Mouse (Mus musculus): Measurements from ENCODE around the gene 8030411F24Rik. TPM values are rescaled to one million over a fixed set of nuclear protein-coding genes. Genes with fewer than 3 reads are reported as not detected.

Gene 8030411F24Rik
- not detected in 2 replicates for polyA plus RNA-seq (2014; fragmentation: Nextera tagmentation; extraction: Ambion mirVana)

DNA sequence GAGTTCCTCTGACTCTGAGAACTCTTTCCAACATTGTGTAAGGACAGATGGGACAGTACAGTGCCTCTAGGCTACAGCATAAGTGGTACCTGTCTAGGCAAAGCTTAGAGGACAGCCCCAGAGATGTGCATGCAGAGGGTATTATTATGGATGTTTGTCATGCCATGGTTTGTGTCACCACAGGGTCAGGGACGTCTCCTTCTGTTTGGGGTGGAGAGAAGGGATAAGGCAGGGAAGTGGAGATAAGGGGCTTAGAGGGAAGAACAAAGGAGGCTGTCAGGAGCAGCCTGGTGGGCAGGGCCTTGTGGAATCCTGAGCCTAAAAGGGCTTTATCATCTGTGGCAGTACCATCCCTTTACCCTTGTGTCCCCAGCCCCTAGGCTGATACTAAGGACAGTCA, at the start of gene 8030411F24Rik:
Gene 8030411F24Rik, plus strand, starts transcription at position 301 of the 400 bp plus-strand sequence.
- DNase-seq (ENCODE audit: low spot score), result no peak
- Histone ChIP-seq H3K4me3 (ENCODE audit: low read depth, low read length) (no peak within 1 kb of the TSS), H3K9ac (ENCODE audit: low read length) (no peak within 1 kb of the TSS), H3K9me3 (ENCODE audit: control insufficient read depth, low read length) (no peaks in the 10 kb centered on the region), H3K27ac (ENCODE audit: low read depth, low read length) (no peak within 1 kb of the TSS), H3K4me2 (ENCODE audit: low read depth, low read length, severe bottlenecking) (no peak within 1 kb of the TSS), H3K36me3 (ENCODE audit: control insufficient read depth, insufficient read depth, low read length) (no peaks in the 10 kb centered on the region), H3K4me1 (replicated peaks; ENCODE audit: control insufficient read depth, insufficient read depth, low read length) (no peaks in the 10 kb centered on the region), H3K27me3 (ENCODE audit: control insufficient read depth, insufficient read depth, low read length) (no peaks in the 10 kb centered on the region)
- 14% methylated on average over 1 of the region's 1 CpGs for WGBS
- ATAC-seq (replicated peaks; ENCODE audit: low FRiP score), result no peak

GRCm38 (mm10) chr2:148732327-148733000, 49.3 kb upstream of the 8030411F24Rik start, which contains the start of gene Napb:
TSS of gene Napb (minus strand) at chr2:148732467.
- Histone ChIP-seq H3K27ac (ENCODE audit: low read depth, low read length) (no peak within 1 kb of the TSS), H3K36me3 (ENCODE audit: control insufficient read depth, insufficient read depth, low read length) (no peaks in the 10 kb centered on the region), H3K4me3 (ENCODE audit: low read depth, low read length) (peak within 1 kb of the TSS; percentile 71), H3K4me2 (ENCODE audit: low read depth, low read length, severe bottlenecking) (peak within 1 kb of the TSS; percentile 80), H3K4me1 (replicated peaks; ENCODE audit: control insufficient read depth, insufficient read depth, low read length) (peaks cover 5% of the 10 kb centered on the region; the same call in 1 of the 2 replicates), H3K27me3 (ENCODE audit: control insufficient read depth, insufficient read depth, low read length) (no peaks in the 10 kb centered on the region), H3K9ac (ENCODE audit: low read length) (peak within 1 kb of the TSS; percentile 83), H3K9me3 (ENCODE audit: control insufficient read depth, low read length) (no peaks in the 10 kb centered on the region; the same call in 1 of the 2 replicates)
- peak; percentile 94 for DNase-seq (ENCODE audit: low spot score)
- peak; percentile 100 for ATAC-seq (replicated peaks; ENCODE audit: low FRiP score)
- 4% methylated on average over 18 of the region's 18 CpGs for WGBS

DNA sequence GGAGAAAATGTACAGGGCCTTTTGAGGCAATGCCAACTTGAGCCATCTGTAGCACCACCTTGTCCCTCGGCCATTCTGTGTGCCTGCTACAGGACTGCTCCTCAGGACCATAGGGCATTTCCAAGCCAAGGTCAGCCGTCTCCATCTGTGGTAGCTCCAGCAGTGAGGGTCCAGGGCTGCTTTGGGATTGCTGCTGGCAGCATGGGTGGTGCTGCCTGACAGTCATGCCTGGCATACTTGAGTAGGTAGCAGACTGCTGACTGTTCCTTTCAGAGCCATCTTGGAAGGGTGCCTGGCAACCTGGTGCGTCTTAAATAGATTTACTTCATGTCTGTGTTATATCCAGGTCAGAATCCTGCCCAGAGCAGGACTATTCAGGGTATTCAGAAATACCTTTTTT, 38.8 kb upstream of the 8030411F24Rik start:
- ATAC-seq (replicated peaks; ENCODE audit: low FRiP score), result no peak
- H3K4me3 ChIP-seq (ENCODE audit: low read depth, low read length), result no peak overlapping the region
- WGBS, result 81% methylated on average over 3 of the region's 3 CpGs

GRCm38 (mm10) chr2:148743846-148744407, 37.9 kb upstream of the 8030411F24Rik start:
- Histone ChIP-seq H3K4me3 (ENCODE audit: low read depth, low read length) (no peak overlapping the region), H3K9ac (ENCODE audit: low read length) (no peak overlapping the region), H3K36me3 (ENCODE audit: control insufficient read depth, insufficient read depth, low read length) (no peaks in the 10 kb centered on the region), H3K4me1 (replicated peaks; ENCODE audit: control insufficient read depth, insufficient read depth, low read length) (no peaks in the 10 kb centered on the region), H3K27me3 (ENCODE audit: control insufficient read depth, insufficient read depth, low read length) (no peaks in the 10 kb centered on the region), H3K9me3 (ENCODE audit: control insufficient read depth, low read length) (no peaks in the 10 kb centered on the region), H3K27ac (ENCODE audit: low read depth, low read length) (no peak overlapping the region), H3K4me2 (ENCODE audit: low read depth, low read length, severe bottlenecking) (no peak overlapping the region)
- no peak for ATAC-seq (replicated peaks; ENCODE audit: low FRiP score)
- WGBS, result 88% methylated on average over 3 of the region's 3 CpGs
- DNase-seq (ENCODE audit: low spot score), result no peak

More for the DNA sequence above, 38.8 kb upstream of the 8030411F24Rik start:
- H3K36me3 ChIP-seq (ENCODE audit: control insufficient read depth, insufficient read depth, low read length), result no peaks in the 10 kb centered on the region
- H3K27me3 ChIP-seq (ENCODE audit: control insufficient read depth, insufficient read depth, low read length), result no peaks in the 10 kb centered on the region
- H3K4me1 ChIP-seq (replicated peaks; ENCODE audit: control insufficient read depth, insufficient read depth, low read length), result no peaks in the 10 kb centered on the region
- H3K27ac ChIP-seq (ENCODE audit: low read depth, low read length), result no peak overlapping the region
- no peak overlapping the region for H3K4me2 ChIP-seq (ENCODE audit: low read depth, low read length, severe bottlenecking)
- DNase-seq (ENCODE audit: low spot score), result no peak
- no peak overlapping the region for H3K9ac ChIP-seq (ENCODE audit: low read length)
- H3K9me3 ChIP-seq (ENCODE audit: control insufficient read depth, low read length), result no peaks in the 10 kb centered on the region

DNA sequence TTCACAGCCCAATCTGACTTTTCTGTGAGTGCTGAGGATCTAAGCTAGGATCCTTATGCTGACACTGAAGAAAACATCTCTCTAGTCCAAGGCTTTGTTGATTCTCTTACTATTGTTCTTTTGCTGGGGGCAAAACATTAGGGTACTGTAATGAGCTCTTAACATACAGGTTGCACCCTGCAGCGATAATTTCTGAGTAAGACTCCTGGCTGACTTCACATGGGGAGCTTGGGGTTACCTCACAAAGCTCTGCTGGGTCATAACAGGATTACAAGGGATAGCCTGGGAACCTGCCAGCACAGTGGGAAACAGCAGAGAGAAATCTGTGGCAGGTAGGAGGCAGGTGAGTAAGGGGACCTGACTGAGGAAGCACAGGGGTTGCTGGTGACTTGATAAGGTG, 31.8 kb upstream of the 8030411F24Rik start, which contains the start of gene Cstl1:
Gene Cstl1, plus strand, starts transcription at position 301 of the 400 bp plus-strand sequence.
- 75% methylated on average over 1 of the region's 1 CpGs for WGBS
- ATAC-seq (replicated peaks; ENCODE audit: low FRiP score), result no peak

DNA sequence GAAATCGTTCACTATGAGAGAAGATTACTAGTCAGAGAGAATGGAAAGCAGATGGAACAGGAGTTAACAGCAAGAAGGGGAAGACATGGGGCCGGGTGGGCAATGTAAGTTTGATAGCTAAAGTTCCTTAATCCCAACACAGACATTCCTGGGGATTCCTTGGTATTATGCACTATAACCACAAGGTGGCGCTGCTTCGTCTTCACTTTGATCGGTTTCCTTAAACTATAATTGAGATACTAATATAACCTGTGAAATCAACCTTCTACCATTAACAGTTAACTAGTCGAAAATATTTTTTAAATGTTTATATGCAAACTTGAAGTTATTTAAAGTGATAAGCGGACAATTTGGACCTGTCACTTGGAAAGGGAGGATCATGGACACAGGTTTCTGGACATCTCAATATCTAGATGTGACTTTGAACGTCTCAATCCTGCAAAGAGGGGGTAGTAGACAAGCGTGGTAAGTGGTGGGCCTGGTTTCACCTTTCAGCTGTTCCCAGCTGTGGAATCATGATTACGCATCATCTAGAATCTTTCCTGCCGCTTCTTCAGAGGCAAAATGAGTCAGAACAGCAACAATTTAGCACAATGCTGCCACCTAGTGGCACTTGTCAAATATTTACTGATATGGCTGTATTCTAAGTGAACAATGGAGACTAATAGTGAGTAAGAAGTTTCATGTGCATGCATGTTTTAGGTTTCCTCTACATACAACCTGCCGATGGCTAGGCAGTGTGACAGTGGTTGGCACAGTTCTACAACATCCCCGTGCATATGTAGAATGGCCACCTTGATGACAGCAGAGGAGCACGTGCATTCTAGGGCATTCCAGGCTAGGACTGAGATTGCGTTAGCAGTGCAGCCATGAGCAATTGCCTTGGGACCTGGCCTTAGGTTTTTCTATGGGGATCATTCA, 29.7 kb upstream of the 8030411F24Rik start:
- H3K9ac ChIP-seq (ENCODE audit: low read length), result no peak overlapping the region; the same call in 1 of the 2 replicates
- peak overlapping the region; percentile 53 for H3K4me2 ChIP-seq (ENCODE audit: low read depth, low read length, severe bottlenecking)
- H3K4me3 ChIP-seq (ENCODE audit: low read depth, low read length), result peak overlapping the region; percentile 21; the same call in 1 of the 2 replicates
- DNase-seq (ENCODE audit: low spot score) (peak; percentile 77), ATAC-seq (replicated peaks; ENCODE audit: low FRiP score) (peak; percentile 84)
- no peaks in the 10 kb centered on the region for H3K9me3 ChIP-seq (ENCODE audit: control insufficient read depth, low read length)
- no peak overlapping the region for H3K27ac ChIP-seq (ENCODE audit: low read depth, low read length)
- no peaks in the 10 kb centered on the region for H3K4me1 ChIP-seq (replicated peaks; ENCODE audit: control insufficient read depth, insufficient read depth, low read length)
- no peaks in the 10 kb centered on the region for H3K36me3 ChIP-seq (ENCODE audit: control insufficient read depth, insufficient read depth, low read length)
- no peaks in the 10 kb centered on the region for H3K27me3 ChIP-seq (ENCODE audit: control insufficient read depth, insufficient read depth, low read length)
- 18% methylated on average over 15 of the region's 15 CpGs for WGBS

More for the DNA sequence above, 31.8 kb upstream of the 8030411F24Rik start, which contains the start of gene Cstl1:
- Histone ChIP-seq H3K36me3 (ENCODE audit: control insufficient read depth, insufficient read depth, low read length) (no peaks in the 10 kb centered on the region), H3K9ac (ENCODE audit: low read length) (no peak within 1 kb of the TSS), H3K27ac (ENCODE audit: low read depth, low read length) (no peak within 1 kb of the TSS), H3K9me3 (ENCODE audit: control insufficient read depth, low read length) (no peaks in the 10 kb centered on the region), H3K27me3 (ENCODE audit: control insufficient read depth, insufficient read depth, low read length) (no peaks in the 10 kb centered on the region), H3K4me3 (ENCODE audit: low read depth, low read length) (no peak within 1 kb of the TSS), H3K4me1 (replicated peaks; ENCODE audit: control insufficient read depth, insufficient read depth, low read length) (no peaks in the 10 kb centered on the region), H3K4me2 (ENCODE audit: low read depth, low read length, severe bottlenecking) (no peak within 1 kb of the TSS)
- no peak for DNase-seq (ENCODE audit: low spot score)

- no peak overlapping the region for H3K4me3 ChIP-seq (ENCODE audit: low read depth, low read length)
- no peak overlapping the region for H3K9ac ChIP-seq (ENCODE audit: low read length)
- 85% methylated on average over 1 of the region's 1 CpGs for WGBS
- no peak overlapping the region for H3K4me2 ChIP-seq (ENCODE audit: low read depth, low read length, severe bottlenecking)
- no peaks in the 10 kb centered on the region for H3K4me1 ChIP-seq (replicated peaks; ENCODE audit: control insufficient read depth, insufficient read depth, low read length)
- no peaks in the 10 kb centered on the region for H3K9me3 ChIP-seq (ENCODE audit: control insufficient read depth, low read length)
- no peaks in the 10 kb centered on the region for H3K36me3 ChIP-seq (ENCODE audit: control insufficient read depth, insufficient read depth, low read length)
- ATAC-seq (replicated peaks; ENCODE audit: low FRiP score) (no peak), DNase-seq (ENCODE audit: low spot score) (no peak)
- no peak overlapping the region for H3K27ac ChIP-seq (ENCODE audit: low read depth, low read length)
- H3K27me3 ChIP-seq (ENCODE audit: control insufficient read depth, insufficient read depth, low read length), result no peaks in the 10 kb centered on the region
These were observed 27.4 kb upstream of the 8030411F24Rik start for GRCm38 (mm10) chr2:148754310-148754846.

Data from forebrain, embryonic 11.5 days (tissue).